Mouse (Mus musculus): ENCODE results near the gene Camsap1. TPM values are rescaled to one million over a fixed set of nuclear protein-coding genes. Genes with fewer than 3 reads are reported as not detected.

Camsap1 gene
- polyA plus RNA-seq, 2 experiments from 2014 or later: 4.5 to 8.8 TPM

DNA sequence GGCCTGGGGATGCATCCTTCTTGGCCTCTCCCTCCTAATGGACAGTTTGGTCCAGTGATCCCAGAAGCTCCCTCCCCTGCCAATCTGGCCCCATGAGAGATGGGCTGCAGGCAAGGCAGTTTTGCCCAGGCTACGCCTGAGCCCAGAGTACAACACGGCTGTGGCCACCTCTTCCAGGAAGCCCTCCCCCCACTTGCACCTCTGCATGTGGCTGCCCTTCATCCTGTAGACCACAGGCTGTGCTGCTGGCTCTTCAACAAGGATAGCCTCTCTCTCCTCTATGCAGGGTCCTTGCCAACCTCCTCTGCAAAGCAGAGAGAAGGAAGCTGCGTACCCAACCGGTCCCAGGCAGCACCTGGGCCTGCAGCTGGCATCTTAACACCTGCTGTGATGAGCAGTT, 104.0 kb downstream of the Camsap1 start:
- no peak for ATAC-seq

- no peak for ATAC-seq
Observed at GRCm38 (mm10) chr2:25878516-25878915, 104.6 kb downstream of the Camsap1 start.

GRCm38 (mm10) chr2:25877736-25878268, 105.3 kb downstream of the Camsap1 start:
- no peak for ATAC-seq

DNA sequence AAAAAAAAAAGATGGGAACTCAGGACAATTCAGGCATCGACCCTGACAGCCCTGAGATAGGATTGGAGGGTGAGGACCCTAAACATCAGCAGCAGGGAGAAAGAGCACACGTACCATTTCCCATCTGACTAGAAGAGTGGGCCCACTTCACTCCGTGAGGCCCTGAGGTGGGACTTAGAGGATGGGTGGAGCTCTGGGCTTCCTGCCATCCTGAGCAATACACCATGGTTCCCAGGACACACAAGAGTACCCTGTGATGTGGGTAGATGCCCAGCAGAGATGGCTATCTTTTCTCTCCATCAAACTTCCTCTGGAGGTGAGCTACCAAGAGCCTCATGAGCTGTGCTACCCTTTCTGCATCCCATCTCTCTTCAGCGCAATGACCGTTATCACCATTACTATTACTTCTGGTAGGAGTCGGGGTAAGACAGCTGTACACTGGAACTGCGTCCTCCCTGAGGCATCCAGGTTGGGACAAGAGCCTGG, 105.8 kb downstream of the Camsap1 start:
- ATAC-seq: no peak

Other genes with a start within 250 kb of the Camsap1 start
- not detected for gene Obp2b, start 246.3 kb downstream of the Camsap1 start, polyA plus RNA-seq (2017; shearing (Covaris generic))
- not detected for gene Lcn3, start 217.7 kb downstream of the Camsap1 start, polyA plus RNA-seq (2017; shearing (Covaris generic))
- not detected for gene Lcn11, start 206.3 kb downstream of the Camsap1 start, polyA plus RNA-seq (2017; shearing (Covaris generic))
- gene Gm13539, start 201.0 kb downstream of the Camsap1 start, polyA plus RNA-seq (2017; shearing (Covaris generic)): not detected
- gene Glt6d1, start 167.4 kb downstream of the Camsap1 start, polyA plus RNA-seq (2017; shearing (Covaris generic)): not detected
- gene Lcn9, start 160.1 kb downstream of the Camsap1 start, polyA plus RNA-seq (2017; shearing (Covaris generic)): not detected
- under 1 TPM in 1 of 2 experiments, not detected in 1; 0.38 TPM for gene Sohlh1, start 136.0 kb downstream of the Camsap1 start, polyA plus RNA-seq (2017; shearing (Covaris generic))
- under 1 TPM in 1 of 2 experiments, not detected in 1; 0.34 TPM for gene Kcnt1, start 119.5 kb downstream of the Camsap1 start, polyA plus RNA-seq (2017; shearing (Covaris generic))
- 10 to 100 TPM; 14.0 to 17.0 TPM for gene Ubac1, start 38.5 kb upstream of the Camsap1 start, polyA plus RNA-seq (2017; shearing (Covaris generic))
- gene Nacc2, start 139.9 kb upstream of the Camsap1 start, polyA plus RNA-seq (2017; shearing (Covaris generic)): 1 to 10 TPM; 1.1 to 1.3 TPM
- not detected for gene Lhx3, start 225.0 kb upstream of the Camsap1 start, polyA plus RNA-seq (2017; shearing (Covaris generic))